Mouse (Mus musculus): ENCODE measurements at regions not wholly inside any gene's neighbourhood (a gene's known extent, or its start where the extent isn't known, plus 50 kb on each side); places are given as distances from the start of the nearest gene placed in this dataset.

GRCm38 (mm10) chr14:79837101-79837500, 66.0 kb upstream of the Pcdh8 start:
- TF ChIP-seq CTCF (IDR thresholded peaks at IDR 0.05; ENCODE audit: borderline replicate concordance, insufficient read depth, low read depth, low read length): no peak
- TF ChIP-seq POLR2A (IDR thresholded peaks at IDR 0.05; ENCODE audit: borderline replicate concordance, insufficient read depth, low read length): no peak
- no peak overlapping the region for H3K4me3 ChIP-seq (replicated peaks; ENCODE audit: insufficient read depth, low read depth, low read length)
- WGBS: 49% methylated on average over 5 of the region's 5 CpGs
- no peak overlapping the region for H3K27ac ChIP-seq (ENCODE audit: insufficient read depth, low read length)
- H3K27me3 ChIP-seq (ENCODE audit: control insufficient read depth, insufficient read depth, low read length): no peaks in the 10 kb centered on the region; the same call in 1 of the 2 replicates
- H3K4me1 ChIP-seq (ENCODE audit: control insufficient read depth, insufficient read depth, low read length): no peaks in the 10 kb centered on the region
- DNase-seq: no peak

DNA sequence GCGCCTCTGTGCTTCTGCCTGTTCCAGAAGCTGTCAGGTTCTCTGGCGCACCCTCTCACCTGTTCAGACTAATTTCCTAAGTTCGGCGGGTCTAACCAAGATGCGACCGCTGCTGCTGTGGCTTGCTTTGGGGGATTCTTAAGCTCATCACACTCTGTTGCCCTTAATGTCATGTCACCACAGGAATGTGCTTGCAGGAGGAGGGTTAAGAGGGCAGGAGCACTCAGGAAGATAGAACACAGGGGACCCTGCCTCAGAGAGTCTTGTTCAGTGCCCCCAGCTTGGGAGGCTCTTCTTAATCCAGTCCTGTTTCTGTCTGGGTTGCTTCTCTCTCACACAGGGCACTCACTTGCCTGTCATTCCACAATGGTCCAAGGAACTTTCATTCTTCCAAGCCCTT, 65.1 kb upstream of the Pcdh8 start:
- no peaks in the 10 kb centered on the region for H3K4me1 ChIP-seq (ENCODE audit: control insufficient read depth, insufficient read depth, low read length)
- H3K4me3 ChIP-seq (replicated peaks; ENCODE audit: insufficient read depth, low read depth, low read length): no peak overlapping the region
- H3K27ac ChIP-seq (ENCODE audit: insufficient read depth, low read length): no peak overlapping the region
- no peak for TF ChIP-seq CTCF (IDR thresholded peaks at IDR 0.05; ENCODE audit: borderline replicate concordance, insufficient read depth, low read depth, low read length)
- no peak for TF ChIP-seq POLR2A (IDR thresholded peaks at IDR 0.05; ENCODE audit: borderline replicate concordance, insufficient read depth, low read length)
- no peak for DNase-seq
- 92% methylated on average over 6 of the region's 6 CpGs for WGBS
- no peaks in the 10 kb centered on the region; the same call in 1 of the 2 replicates for H3K27me3 ChIP-seq (ENCODE audit: control insufficient read depth, insufficient read depth, low read length)

GRCm38 (mm10) chr14:79824670-79825446, 53.7 kb upstream of the Pcdh8 start:
- DNase-seq: no peak
- WGBS: 79% methylated on average over 11 of the region's 11 CpGs
- TF ChIP-seq CTCF (IDR thresholded peaks at IDR 0.05; ENCODE audit: borderline replicate concordance, insufficient read depth, low read depth, low read length): no peak
- Histone ChIP-seq H3K27me3 (ENCODE audit: control insufficient read depth, insufficient read depth, low read length) (no peaks in the 10 kb centered on the region), H3K27ac (ENCODE audit: insufficient read depth, low read length) (no peak overlapping the region), H3K4me1 (ENCODE audit: control insufficient read depth, insufficient read depth, low read length) (no peaks in the 10 kb centered on the region), H3K4me3 (replicated peaks; ENCODE audit: insufficient read depth, low read depth, low read length) (no peak overlapping the region)

GRCm38 (mm10) chr14:79822453-79823117, 51.5 kb upstream of the Pcdh8 start:
- 68% methylated on average over 16 of the region's 16 CpGs for WGBS
- Histone ChIP-seq H3K27ac (ENCODE audit: insufficient read depth, low read length) (no peak overlapping the region), H3K4me3 (replicated peaks; ENCODE audit: insufficient read depth, low read depth, low read length) (no peak overlapping the region), H3K27me3 (ENCODE audit: control insufficient read depth, insufficient read depth, low read length) (no peaks in the 10 kb centered on the region), H3K4me1 (ENCODE audit: control insufficient read depth, insufficient read depth, low read length) (no peaks in the 10 kb centered on the region)
- TF ChIP-seq CTCF (IDR thresholded peaks at IDR 0.05; ENCODE audit: borderline replicate concordance, insufficient read depth, low read depth, low read length) (no peak), POLR2A (IDR thresholded peaks at IDR 0.05; ENCODE audit: borderline replicate concordance, insufficient read depth, low read length) (no peak)
- DNase-seq: no peak

GRCm38 (mm10) chr14:79822011-79822435, 50.9 kb upstream of the Pcdh8 start:
- 78% methylated on average over 5 of the region's 5 CpGs for WGBS
- H3K4me3 ChIP-seq (replicated peaks; ENCODE audit: insufficient read depth, low read depth, low read length): no peak overlapping the region
- DNase-seq: no peak
- H3K4me1 ChIP-seq (ENCODE audit: control insufficient read depth, insufficient read depth, low read length): no peaks in the 10 kb centered on the region
- no peak overlapping the region for H3K27ac ChIP-seq (ENCODE audit: insufficient read depth, low read length)
- no peak for TF ChIP-seq POLR2A (IDR thresholded peaks at IDR 0.05; ENCODE audit: borderline replicate concordance, insufficient read depth, low read length)
- no peak for TF ChIP-seq CTCF (IDR thresholded peaks at IDR 0.05; ENCODE audit: borderline replicate concordance, insufficient read depth, low read depth, low read length)
- no peaks in the 10 kb centered on the region for H3K27me3 ChIP-seq (ENCODE audit: control insufficient read depth, insufficient read depth, low read length)

- no peaks in the 10 kb centered on the region for H3K4me1 ChIP-seq (ENCODE audit: control insufficient read depth, insufficient read depth, low read length)
- H3K27me3 ChIP-seq (ENCODE audit: control insufficient read depth, insufficient read depth, low read length): no peaks in the 10 kb centered on the region
- DNase-seq: no peak
- no peak overlapping the region for H3K27ac ChIP-seq (ENCODE audit: insufficient read depth, low read length)
- H3K4me3 ChIP-seq (replicated peaks; ENCODE audit: insufficient read depth, low read depth, low read length): no peak overlapping the region
- TF ChIP-seq POLR2A (IDR thresholded peaks at IDR 0.05; ENCODE audit: borderline replicate concordance, insufficient read depth, low read length): no peak
- no peak for TF ChIP-seq CTCF (IDR thresholded peaks at IDR 0.05; ENCODE audit: borderline replicate concordance, insufficient read depth, low read depth, low read length)
- WGBS: 79% methylated on average over 5 of the region's 5 CpGs
Measured at GRCm38 (mm10) chr14:79821352-79822010, 50.4 kb upstream of the Pcdh8 start.
